Mouse (Mus musculus): ENCODE measurements around the gene Ptafr.

DNA sequence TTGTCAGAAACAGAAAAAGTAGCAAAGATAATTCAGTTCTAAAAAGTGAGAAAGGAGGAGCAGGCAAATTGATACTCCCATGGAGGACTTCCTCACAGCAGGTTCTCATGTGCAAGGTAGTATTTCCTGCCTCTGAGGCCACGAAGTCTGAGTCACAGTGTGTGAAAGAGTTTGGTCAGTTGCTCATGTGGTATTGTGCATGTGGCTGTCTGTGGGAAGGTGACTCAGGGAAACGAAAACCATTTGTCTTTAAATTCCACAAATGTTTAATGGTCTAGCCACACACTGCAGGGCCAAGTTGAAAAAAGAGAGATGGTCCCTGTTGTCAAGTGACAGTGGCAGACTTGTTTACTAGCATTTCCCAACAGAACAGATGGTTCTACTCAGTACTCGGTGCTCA is 24.6 kb downstream of the Ptafr start:
- TF ChIP-seq CTCF (IDR thresholded peaks at IDR 0.05; ENCODE audit: low read depth, low read length) (no peak), TAL1 (conservative IDR thresholded peaks at IDR 0.05; ENCODE audit: low read depth, low read length) (no peak), GATA1 (IDR thresholded peaks at IDR 0.05; ENCODE audit: borderline replicate concordance, low read length) (no peak), GATA2 (IDR thresholded peaks at IDR 0.05; ENCODE audit: borderline replicate concordance, low read depth, low read length) (no peak)

Data from G1E (cell line).